Mouse (Mus musculus) embryo, embryonic 11 days (tissue): ENCODE measurements around the gene Sec24a.
"Not testable (repeated sequence)": the region's sequence is repeated elsewhere in the genome, so short reads cannot be mapped to it uniquely, and the experiment has no call there.

Source experiments
- DNase-seq: peaks from one replicate; pipeline ENCODE4 v3.0.0-alpha.2; 2015

Sec24a gene

GRCm38 (mm10) chr11:51763213-51763907, at the start of gene Sec24a, which contains the start of gene Sar1b:
Gene Sec24a, minus strand, starts transcription at chr11:51763634.
Gene Sar1b, plus strand, starts transcription at chr11:51763687.
- peak; percentile 88 for DNase-seq

- DNase-seq: no peak
Observed at GRCm38 (mm10) chr11:51812022-51812546, 48.6 kb upstream of the Sec24a start.

GRCm38 (mm10) chr11:51811230-51811629, 47.8 kb upstream of the Sec24a start:
- DNase-seq: no peak

GRCm38 (mm10) chr11:51809632-51810224, 46.3 kb upstream of the Sec24a start:
- DNase-seq: no peak

- DNase-seq: no peak
Observed at GRCm38 (mm10) chr11:51807108-51807879, 43.9 kb upstream of the Sec24a start.

- peak; percentile 83 for DNase-seq
Observed at GRCm38 (mm10) chr11:51805221-51805981, 42.0 kb upstream of the Sec24a start.

GRCm38 (mm10) chr11:51800634-51801325, 37.3 kb upstream of the Sec24a start:
- no peak for DNase-seq

- DNase-seq: no peak
Observed at GRCm38 (mm10) chr11:51796272-51796671, 32.8 kb upstream of the Sec24a start.

GRCm38 (mm10) chr11:51790662-51791061, 27.2 kb upstream of the Sec24a start:
- DNase-seq: no peak

GRCm38 (mm10) chr11:51789735-51790134, 26.3 kb upstream of the Sec24a start:
- not testable (repeated sequence) for DNase-seq

- DNase-seq: no peak
Observed at GRCm38 (mm10) chr11:51785926-51786325, 22.5 kb upstream of the Sec24a start.

GRCm38 (mm10) chr11:51782721-51783120, 19.3 kb upstream of the Sec24a start:
- DNase-seq: no peak

- no peak for DNase-seq
Observed at GRCm38 (mm10) chr11:51780773-51781267, 17.4 kb upstream of the Sec24a start.

- no peak for DNase-seq
Observed at GRCm38 (mm10) chr11:51777478-51777877, 14.0 kb upstream of the Sec24a start.

GRCm38 (mm10) chr11:51775507-51775906, 12.1 kb upstream of the Sec24a start:
- no peak for DNase-seq

- DNase-seq: no peak
Observed at GRCm38 (mm10) chr11:51768296-51768695, 4.9 kb upstream of the Sec24a start.

- no peak for DNase-seq
Observed at GRCm38 (mm10) chr11:51767579-51768220, 4.3 kb upstream of the Sec24a start.

- DNase-seq: no peak
Observed at GRCm38 (mm10) chr11:51764816-51765215, 1.4 kb upstream of the Sec24a start.

- no peak for DNase-seq
Observed at GRCm38 (mm10) chr11:51763955-51764354, 521 bp upstream of the Sec24a start.

- DNase-seq: no peak
Observed at GRCm38 (mm10) chr11:51761241-51761640, 2.2 kb downstream of the Sec24a start.

- DNase-seq: no peak
Observed at GRCm38 (mm10) chr11:51759941-51760657, 3.3 kb downstream of the Sec24a start.
